Mouse (Mus musculus) C2C12 (cell line): ENCODE results near the gene Nav3.

Source experiments
- CEBPB ChIP-seq: IDR thresholded peaks from one replicate; pipeline ENCODE4 v1.6.1; 2011; ENCODE audit warnings: low read depth, mild to moderate bottlenecking, control low read depth, moderate library complexity
- CTCF ChIP-seq: IDR thresholded peaks from one replicate; pipeline ENCODE4 v1.5.1; 2011; ENCODE audit not compliant: control insufficient read depth, insufficient read depth, insufficient read length
- FOSL1 ChIP-seq: IDR thresholded peaks from one replicate; pipeline ENCODE4 v1.8.0; 2011; ENCODE audit warnings: mild to moderate bottlenecking, low read length; ENCODE audit not compliant: poor library complexity, insufficient read depth, severe bottlenecking
- MAX ChIP-seq: IDR thresholded peaks from one replicate; pipeline ENCODE4 v1.6.1; 2011; ENCODE audit warnings: mild to moderate bottlenecking, control low read depth
- MYOD1 ChIP-seq: IDR thresholded peaks from one replicate; pipeline ENCODE4 v1.6.1; 2011; ENCODE audit warnings: low read depth; ENCODE audit not compliant: control insufficient read depth, insufficient read length
- MYOG ChIP-seq: IDR thresholded peaks from one replicate; pipeline ENCODE4 v1.6.1; 2011; ENCODE audit not compliant: control insufficient read depth, insufficient read length; ENCODE audit errors: extremely low read depth
- USF1 ChIP-seq: IDR thresholded peaks from one replicate; pipeline ENCODE4 v1.6.1; 2011; ENCODE audit warnings: low read depth, mild to moderate bottlenecking, control low read depth, moderate library complexity

DNA sequence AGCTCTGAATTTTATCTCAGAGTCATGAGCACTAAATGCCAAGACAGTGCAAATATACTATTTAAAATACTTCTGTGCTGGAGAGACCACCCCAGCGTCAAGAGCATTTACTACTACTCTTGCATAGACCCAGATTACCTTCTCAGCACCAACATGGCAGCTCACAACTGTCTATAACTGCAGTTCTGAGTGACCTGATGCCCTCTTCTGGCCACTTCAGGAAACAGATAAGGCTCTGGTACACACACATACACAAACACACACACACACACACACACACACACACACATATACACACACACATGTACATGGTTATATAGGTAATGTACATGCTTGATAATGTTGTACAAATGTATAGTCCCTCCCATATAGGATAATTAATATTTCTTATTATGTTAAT is 551.2 kb downstream of the Nav3 start:
- TF ChIP-seq CTCF (no peak), CEBPB (no peak), USF1 (no peak), FOSL1 (no peak), MAX (no peak), MYOG (no peak), MYOD1 (no peak)
